Mouse (Mus musculus) fat pad, adult 2 months (tissue): ENCODE measurements around the gene Yif1b.
A peak's percentile ranks its signal among the peaks of the same experiment; 100 is the strongest.
"Not testable (repeated sequence)": the region's sequence is repeated elsewhere in the genome, so short reads cannot be mapped to it uniquely, and the experiment has no call there.

Experiments
- DNase-seq: peaks from one replicate; pipeline ENCODE4 v3.0.0-alpha.2; 2011; ENCODE audit warnings: low read depth, low spot score; ENCODE audit errors: extremely low read depth

The Yif1b gene

DNA sequence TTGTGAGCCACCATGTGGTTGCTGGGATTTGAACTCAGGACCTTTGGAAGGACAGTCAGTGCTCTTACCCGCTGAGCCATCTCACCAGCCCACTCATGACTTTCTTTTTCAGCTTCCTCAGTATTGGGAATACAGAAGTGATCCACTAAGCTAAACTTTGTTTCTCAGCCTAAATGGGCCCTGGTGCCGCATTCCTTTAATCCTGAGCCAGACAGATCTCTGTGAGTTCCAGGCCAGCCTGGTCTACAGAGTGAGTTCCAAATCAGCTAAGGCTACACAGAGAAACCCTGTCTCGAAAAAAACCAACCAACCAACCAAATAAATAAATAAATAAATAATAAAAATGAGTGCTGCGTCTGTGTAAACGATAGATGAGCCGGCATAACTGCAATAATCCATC lies 533 bp upstream of the Yif1b start:
- not testable (repeated sequence) for DNase-seq

DNA sequence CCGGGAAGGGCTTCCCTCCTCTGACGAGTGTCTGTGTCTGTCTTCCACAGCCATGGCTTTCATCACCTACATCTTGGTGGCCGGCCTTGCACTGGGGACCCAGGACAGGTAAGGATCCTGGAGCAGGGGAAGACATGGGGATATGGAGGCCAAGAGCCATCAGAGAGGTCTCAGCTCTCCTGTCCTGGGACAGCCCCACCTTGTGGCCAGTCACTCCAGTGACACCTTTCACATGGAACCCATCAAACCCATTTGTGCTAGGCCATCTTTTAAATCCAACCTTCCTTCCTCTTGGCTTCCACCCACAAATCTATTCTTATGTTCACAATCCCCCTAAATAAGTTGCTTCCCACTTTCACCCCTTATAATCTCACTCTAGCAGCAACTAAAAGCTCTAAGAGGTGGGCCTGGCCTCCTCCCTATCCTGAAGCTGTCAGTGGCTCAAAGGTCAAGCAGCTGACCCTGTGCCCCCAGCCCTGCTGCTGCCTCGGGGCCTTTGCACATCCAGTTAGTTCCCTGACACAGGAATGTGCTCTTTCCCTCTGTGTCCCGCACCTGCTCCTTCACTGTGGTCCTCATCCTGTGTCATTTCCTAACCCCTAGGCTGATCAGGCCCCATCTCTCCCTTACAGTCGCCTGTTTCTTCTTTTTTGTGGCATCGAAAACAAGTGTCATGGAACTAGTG lies 6.7 kb downstream of the Yif1b start:
- no peak for DNase-seq

DNA sequence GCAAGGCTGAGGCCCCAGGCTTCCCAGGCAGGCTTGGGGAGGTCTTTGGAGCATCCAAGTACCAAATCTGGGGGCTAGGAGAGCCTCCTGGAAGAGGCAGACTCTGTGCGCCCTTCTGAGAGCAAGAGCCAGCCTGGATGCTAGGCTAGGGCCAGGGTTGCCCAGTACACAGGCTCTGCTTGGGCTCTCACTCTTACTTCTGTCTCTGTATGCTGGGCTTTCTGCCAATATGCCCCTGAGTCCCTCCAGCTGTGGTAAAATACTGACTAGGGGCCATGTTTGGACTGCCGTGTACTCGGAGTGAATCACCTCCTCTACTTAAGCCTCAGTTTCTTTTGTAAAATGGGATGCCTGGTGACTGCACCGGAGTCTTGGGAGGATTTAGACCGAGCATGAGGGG lies 7.9 kb downstream of the Yif1b start:
- DNase-seq: no peak

DNA sequence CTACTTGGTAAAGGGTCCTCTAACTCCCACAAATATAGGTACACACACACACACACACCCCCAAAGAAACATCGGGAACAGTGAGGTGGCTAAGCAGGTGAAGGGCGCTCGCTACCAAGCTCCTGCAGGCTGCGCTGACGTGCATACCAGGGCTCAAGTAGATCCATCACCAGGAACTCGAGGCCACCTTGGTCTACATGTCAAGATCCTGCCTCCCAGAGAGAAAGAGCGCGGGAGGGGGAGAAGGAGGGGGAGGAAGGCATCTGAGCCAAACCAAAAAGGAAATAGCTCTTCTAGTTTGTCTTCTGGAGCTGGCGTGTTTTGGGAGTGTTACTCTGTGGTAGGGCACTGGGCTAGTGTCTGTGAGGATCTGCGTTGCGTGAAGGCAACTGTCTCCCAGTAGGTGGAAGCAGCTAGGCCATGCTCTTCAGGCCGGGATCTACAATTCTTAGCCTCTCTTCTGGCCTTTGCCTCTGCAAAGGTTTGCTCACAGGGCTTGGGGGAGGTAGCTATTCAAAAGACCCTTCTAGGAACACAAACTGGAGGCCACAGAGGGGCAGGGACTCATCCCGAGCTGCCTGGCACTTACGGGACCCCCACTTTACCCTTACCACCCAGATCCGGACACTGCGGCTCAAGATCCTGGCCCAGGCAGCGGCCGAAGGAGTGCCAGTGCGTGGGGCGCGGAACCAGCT lies 8.6 kb downstream of the Yif1b start:
- no peak for DNase-seq

DNA sequence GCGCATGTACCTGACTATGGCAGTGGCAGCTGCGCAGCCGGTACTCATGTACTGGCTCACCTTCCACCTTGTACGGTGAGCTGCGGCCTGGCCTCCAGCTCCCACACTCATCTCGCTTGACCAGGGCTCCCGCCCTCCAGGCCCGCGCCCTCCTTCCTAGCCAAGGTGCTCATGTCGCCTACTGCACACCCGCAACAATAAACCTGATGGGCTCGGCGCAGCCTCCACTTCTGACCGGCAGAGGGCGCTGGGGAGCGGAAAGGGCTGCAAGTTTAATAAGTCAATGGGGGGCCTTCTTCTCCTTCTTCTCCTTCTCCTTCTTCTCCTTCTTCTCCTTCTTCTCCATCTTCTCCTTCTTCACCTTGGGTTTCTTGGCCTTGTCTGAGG lies 9.2 kb downstream of the Yif1b start:
- DNase-seq: no peak

DNA sequence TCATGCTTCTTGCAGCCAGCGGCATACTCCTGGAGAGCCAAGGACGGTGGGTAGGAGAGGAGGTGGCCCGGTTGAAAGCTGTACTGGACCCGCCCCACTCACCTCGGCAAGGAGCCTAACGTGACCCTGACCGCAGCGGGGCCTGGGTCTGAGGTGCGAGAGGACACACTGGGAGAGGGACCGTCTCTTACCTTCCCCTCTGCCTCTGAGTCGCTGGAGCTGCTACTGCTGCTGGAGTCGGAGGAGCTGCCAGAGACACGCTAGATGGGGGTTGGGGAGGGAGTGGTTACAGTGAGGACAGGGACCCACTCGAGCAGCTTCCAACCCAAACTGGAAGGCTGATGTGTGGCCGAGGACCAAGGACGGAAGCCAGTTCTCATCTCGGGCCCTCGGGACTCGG lies 9.6 kb downstream of the Yif1b start:
- no peak for DNase-seq

DNA sequence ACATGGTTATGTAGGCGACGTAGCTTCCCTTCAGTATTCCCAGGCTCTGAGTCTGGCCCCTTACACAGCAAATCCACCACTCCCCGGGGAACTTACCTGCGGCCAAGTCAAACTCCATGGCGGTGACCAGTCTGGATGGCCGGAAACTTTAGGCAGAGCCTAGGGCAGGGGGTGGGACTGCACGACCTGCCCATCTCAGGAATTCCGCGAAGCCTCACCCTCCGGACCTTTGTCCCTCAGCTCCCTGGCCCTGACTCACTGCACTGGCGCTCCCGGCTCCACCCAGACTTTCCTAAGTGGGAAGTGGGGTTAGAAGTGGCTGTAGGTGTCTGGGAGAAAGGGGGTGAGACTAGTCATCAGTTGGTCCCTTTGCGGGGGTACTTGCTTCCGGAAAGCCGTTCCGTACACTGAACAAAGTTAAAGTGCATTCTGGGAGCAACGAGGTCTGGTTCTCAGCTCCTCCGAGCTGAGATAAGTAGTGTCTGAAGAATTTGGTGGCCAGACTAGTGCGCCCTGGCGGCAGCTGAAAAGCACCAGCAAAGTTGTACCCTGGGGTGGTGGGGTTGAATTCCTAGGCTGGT lies 10.2 kb downstream of the Yif1b start, which contains the start of gene 2200002D01Rik:
2200002D01Rik (minus strand) TSS at position 206 of the 581 bp plus-strand sequence.
- no peak for DNase-seq

DNA sequence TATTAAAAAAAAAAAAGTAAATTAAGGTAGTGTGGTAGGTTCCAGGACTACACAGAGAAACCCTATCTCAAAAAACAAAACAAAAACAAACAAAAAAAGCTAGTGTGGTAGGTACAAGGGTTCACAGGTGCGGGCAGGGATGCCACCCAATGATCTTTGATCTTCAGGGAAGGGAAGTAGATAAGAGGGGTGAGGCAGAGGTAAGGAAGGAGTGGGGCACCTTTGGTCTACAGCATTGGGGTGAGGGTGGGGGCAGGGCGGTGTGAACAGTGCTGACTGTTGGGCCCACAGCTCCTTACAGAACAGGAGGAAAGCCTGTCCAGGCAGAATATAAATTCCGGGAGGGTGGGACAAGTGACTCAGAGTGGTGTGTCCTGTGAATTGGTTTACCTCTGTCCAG lies 13.0 kb downstream of the Yif1b start:
- DNase-seq: no peak

DNA sequence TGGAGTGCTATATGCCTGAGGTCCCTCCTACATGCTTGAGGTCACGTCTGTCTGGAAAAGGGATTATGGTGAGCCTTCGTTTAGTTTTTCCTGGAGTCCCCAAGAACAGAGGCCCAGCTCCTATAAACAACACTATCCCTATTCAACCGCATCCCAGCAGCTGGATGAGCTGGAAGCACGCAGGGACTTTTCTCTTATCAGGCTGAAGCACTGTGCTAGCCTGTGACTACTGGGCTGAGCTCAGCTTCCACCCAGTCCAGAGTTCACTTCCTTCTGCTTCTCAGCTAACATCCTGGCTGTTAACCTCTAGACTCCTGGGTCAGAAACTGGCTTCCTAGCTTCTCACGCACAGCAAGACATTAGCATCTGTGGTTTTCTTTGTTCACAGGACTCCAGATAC lies 15.7 kb downstream of the Yif1b start:
- no peak for DNase-seq

DNA sequence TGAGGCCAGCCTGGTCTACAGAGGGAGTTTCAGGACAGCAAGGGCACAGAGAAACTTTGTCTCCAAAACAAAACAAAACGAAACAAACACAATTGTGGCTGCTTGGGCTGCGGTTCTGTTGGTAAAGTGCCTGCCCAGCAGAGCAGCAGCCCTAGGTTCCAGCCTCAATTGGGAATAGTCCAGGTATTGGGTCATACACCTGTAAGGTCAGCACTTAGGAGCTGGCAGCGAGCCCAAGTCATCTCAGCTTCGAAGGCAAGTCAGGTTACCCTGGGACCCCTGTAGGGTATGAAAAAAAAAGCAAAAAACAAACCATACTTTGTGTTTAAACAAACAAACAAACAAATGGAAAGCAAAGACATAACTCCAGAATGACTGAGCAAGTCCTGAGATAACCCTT lies 17.7 kb downstream of the Yif1b start:
- no peak for DNase-seq

DNA sequence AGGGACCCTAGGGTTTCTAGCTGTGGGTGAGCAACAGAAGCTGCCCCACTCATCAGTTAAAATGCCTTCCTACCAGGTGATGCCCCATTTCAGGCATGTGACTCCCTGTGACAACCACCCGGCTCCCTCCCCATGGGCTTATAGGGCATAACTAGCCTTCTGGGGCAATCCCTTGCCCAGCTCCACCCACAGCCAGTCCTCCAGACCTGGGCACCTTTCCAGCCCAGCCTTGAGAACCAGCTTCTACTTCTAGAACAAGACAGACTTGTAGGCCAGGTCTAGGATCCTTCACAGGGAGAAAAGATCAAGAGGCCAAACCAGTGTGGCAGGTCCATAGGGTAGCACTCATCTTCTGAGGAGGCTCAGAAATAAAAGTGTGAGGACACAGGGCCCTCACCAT lies 19.2 kb downstream of the Yif1b start:
- peak; percentile 83 for DNase-seq

DNA sequence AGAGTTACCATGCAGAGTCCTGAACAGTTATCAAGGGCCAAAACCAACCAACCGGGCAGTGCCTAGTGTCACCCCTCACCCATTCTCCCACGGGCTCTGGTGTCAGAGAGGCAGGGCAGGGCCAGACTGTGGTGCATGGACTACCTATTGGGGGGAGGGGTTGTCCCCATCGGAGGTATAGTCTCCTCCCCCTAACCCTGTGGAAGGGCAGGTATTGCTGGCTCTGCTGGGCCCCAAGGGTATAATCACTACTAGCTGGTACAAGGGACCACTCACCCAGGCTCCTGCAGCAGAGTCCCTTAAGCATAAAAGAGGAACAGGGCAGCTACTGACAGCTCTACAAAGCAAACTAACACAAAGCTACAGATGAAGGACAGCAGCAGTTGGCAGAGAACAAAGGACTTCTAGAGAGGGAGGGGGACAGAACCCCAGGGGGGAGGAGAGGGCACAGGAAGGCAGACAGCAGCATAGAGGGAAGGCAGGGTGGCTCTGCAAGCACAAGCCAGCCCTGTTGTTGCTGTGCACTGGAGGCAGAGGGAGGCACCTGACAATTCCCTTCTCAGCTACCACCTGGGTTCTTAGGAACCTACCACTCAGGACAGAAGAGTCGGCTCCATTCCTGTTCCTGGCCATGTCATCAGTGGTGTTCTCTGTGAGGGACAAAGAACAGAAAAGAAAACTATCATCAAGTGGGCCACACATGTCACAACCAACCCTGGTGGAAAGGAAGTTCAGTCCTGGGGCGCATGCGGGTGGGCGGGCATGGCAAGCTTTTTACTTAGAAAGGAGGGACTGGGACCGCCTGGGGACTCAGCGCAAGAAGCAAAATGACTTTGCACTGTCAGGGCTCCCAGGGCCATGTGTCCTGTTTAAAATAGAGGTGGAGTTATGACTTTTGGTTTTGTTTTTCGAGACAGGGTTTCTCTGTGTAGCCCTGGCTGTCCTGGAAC lies 21.9 kb downstream of the Yif1b start:
- DNase-seq: no peak

DNA sequence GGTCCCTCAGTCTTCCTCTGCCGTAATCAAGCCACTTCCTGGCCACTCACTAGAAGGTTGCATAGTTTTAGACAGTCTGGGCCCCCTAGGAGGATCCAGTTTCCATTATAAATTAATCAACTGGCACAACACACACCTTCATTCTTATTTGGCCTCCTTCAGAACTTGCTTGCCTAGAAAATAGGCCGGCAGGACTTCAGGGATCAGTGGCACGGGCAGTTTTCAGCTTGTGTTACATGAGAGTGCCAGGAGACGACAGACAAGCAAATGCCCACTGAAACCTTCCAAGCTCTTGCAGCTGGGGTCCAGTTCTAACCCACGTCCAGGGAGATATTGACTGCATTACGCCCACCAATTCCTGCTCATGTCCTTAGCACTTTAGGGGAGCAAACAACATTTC lies 24.0 kb downstream of the Yif1b start:
- no peak for DNase-seq

DNA sequence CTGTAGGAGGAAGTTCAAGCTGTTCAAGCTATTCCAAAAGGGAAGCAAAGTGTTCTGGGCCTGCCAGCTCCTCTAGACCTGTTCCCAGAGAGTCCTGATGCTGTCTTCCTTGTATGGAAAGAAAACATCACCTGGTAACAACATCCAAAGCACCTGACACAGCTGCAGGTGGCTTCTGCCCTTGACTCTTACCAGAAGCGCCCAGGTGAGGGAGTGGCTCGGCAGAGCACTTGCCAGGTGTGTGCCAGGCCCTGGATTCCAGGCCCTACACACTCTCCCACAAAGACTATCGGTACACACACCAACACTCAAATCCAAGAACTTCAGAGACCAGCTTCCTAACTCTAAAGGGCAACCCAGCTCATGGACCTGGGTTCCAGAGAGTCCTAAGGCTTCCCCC lies 25.7 kb downstream of the Yif1b start:
- no peak for DNase-seq

DNA sequence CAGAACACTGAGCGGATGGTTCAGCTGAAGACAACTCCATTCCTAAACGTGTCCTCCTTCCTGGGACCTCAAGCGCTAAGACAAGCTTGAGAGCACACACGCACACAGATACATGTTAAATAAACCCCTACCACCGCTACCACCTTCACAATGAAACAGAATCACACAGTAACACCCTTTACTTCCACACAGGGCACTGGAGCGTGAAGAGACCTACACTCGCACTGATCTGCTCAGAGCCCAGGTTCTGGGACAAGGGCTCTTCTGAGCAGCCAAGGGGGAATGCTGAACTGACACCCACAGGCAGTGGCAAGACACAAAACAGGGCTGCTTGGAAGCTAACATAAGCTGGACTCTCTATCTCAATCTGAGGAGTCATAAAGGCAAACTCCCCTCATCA lies 27.5 kb downstream of the Yif1b start:
- DNase-seq: no peak

DNA sequence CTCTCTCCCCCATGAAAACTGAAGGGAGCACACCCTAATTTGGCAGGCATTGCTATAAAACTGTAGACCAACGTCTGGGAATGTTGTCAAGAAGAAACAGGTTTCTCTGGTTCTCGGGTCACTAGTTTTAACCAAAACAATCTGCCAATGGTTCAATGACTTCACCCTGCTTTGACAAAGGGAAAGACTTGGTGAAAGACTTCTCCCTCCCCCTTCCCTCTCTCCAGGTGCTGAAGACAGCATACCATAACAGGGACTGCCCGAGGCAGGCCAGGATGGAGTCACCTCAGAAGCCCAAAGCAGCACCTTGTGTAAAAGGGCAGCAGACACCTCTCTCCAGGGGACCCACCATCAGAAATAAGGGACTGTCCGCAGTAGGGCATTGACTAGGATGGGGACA lies 28.8 kb downstream of the Yif1b start:
- peak; percentile 88 for DNase-seq

DNA sequence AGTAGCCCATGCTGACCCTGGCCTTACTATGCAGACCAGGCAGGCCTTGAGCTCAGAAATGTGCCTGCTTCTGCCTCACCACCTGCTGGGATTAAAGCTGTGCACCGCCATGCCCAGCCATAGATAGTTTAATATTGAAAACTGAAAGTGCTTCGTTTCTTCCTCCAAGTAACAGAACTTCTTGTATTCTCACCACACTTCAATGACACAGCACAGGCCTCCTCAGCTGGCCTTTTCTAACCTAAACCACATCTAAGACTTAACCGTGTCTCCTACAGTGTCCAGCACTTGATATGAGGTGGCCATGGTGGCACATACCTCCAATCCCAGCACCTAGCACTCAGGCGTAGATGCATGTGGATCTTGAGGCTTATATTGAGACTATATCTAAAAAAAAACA lies 32.3 kb downstream of the Yif1b start:
- no peak for DNase-seq

DNA sequence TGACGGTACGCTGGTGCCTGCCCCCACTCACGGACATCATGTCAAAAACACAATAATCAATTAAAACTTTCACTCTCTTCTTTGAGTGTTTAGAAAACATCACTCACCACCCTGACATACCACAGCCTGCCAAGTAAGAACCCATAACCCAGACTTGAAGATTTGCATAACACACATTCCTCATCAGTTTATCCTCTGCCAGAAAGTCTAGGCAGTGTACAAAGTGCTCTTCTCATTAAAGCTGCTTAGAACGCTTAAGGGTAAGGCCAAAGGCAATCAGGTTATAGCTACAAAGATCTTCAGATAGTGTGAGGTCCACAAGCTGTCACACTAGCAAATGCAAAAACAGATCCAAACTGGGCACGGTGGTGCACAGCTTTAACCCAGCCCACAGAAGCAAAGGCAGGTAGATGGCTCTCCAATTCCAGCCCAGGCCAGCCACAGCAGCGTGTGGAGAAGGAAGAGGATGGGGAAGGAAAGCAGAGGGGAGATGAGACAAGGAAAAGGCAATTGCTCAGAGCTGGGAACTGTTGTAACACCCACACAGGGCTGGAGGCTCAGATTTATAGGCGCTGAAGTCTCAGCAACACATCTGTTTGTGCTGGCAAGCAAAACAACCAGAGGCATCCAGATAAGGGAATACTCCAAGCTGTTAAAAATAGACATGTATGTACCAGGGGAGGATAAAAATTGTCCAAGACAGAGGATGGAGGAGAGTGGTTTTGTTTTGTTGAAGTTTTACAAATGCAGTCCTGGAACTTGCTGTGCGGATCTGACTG lies 33.7 kb downstream of the Yif1b start:
- DNase-seq: no peak

DNA sequence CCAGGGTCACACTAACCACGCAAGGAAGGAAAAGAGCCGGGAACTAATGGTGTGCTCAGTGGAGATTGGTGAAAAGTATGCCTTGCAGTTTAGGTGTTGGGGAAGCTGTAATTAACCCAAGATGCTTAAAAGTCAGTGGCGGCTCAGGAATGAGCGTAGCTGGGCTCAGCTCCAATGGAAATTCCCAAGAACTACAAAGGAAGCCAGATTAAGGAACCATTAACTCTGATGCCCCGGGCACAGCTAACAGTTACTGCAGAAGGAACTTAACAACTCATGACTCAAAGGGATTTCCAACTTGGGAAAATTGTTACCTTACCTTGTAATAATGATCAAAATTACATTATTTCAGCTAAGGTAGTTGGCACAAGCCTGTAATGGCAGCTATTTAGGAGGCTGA lies 38.6 kb downstream of the Yif1b start:
- no peak for DNase-seq

DNA sequence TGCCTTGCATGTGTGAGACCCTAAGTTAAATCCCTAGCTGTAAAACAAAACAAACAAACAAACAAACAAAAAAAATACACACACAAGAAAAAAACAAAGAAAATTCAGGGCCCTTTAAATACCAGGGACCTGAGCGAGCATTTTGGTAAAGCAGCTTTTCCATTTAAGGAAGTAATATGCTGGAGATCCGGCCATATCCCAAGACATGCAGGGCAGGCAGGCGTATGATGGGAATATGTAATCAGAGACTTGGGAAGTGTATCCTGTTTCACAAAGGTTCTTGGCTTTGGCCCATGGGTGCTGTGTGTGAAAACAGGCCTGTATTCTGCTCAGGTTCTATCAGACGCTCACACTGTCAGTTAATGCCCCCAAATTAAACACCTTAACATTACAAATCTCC lies 39.4 kb downstream of the Yif1b start:
- no peak for DNase-seq

DNA sequence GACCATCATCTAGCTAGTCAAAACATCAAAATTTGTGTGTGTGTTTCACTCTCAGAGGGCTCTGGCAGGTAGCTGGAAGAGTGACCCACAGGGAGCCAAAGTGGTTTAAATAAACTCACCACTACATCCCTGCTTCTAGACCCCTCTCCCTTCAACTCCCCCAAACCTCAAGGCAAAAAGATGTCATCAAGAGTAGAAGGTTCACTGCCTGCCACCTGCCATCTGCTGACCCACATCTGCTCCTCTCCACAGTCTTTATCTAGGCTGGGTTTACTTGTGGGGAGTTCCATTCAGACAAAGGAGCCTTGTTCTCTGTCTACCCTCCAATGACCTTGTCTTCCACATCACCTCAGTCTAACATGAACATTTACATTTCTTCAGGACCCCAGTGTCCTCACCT lies 41.1 kb downstream of the Yif1b start:
- no peak for DNase-seq
